Comparison of ENCODE assay signal across 8 mouse cellular contexts in the genomic region with DNA sequence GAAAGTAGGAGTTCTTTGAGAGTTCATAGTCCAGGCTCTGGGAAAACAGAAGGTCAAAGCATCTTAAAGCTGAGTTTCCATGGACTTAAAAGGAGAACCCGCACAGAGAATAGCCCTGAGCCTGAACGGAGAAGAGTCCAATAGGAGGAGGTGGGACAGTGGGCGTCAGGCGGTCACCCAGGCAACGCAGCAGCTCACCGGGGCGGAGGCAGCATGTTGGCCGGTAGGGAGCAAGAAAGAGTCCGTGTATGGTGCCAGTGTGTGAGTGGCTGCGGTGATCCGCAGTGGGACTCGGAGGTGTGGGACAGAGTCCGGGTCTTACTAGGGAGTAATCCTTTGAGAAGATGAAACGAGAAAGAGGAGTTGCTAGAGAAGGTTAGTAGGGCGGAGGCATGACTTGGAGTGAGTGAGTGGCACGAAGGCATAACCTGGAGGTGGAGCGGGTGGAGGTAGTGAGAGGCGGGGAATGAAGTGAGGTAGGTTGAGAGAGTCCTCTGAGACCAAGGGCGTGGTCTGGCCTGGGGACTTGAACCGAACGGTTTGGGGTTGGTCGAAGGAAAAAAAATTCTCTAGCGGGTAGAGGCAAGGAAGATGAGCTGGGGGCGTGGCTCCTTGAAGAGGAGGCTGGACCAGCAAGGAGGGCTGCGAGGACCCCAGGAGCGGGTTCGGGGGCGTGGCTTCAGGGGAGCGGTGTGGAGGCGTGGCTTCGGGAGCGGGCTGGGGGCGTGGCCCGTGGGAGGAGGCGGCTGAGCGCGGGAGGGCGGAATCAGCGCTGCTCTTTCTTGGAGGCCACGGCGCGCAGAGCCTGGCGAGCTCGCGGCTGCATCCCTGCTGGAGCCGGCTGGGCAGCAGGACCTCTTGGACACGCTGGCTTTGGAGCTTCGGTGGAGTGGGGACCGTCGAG. TPM values are rescaled to one million over a fixed set of nuclear protein-coding genes. Genes with fewer than 3 reads are reported as not detected.
DNase-seq lines count a peak whose midpoint lies in the region; ATAC-seq and TF ChIP-seq lines count a peak whose summit lies in the region.

A gene (plus strand): TSS at position 41 of the 904 bp plus-strand sequence.

- WGBS in forebrain, embryonic 16.5 days: under 1% methylated on average over 46 of the region's 50 CpGs
- under 1% methylated on average over 49 of the region's 50 CpGs for WGBS in lung, embryonic 14.5 days

- peaks cover 11% of the 10 kb centered on the region; the same call in 1 of the 2 replicates for H3K36me3 ChIP-seq in ES-E14 (ENCODE audit: control insufficient read depth, insufficient read depth, low read length, poor library complexity, severe bottlenecking)
- H3K36me3 ChIP-seq in forebrain, embryonic 16.5 days (ENCODE audit: control insufficient read depth, insufficient read depth): no peaks in the 10 kb centered on the region
- H3K36me3 ChIP-seq in lung, embryonic 14.5 days (ENCODE audit: insufficient read depth): no peaks in the 10 kb centered on the region

- H3K27me3 ChIP-seq in forebrain, embryonic 16.5 days (replicated peaks; ENCODE audit: control insufficient read depth, insufficient read depth, low read length): no peaks in the 10 kb centered on the region
- H3K27me3 ChIP-seq in lung, embryonic 14.5 days (ENCODE audit: insufficient read depth, low read length): no peaks in the 10 kb centered on the region

- H3K4me1 ChIP-seq in ES-E14 (ENCODE audit: control insufficient read depth in 2 of 2, insufficient read depth in 2 of 2, low read length in 2 of 2, poor library complexity in 1 of 2): peaks cover 5 to 11% of the 10 kb centered on the region in 2 experiments
- peaks cover 33% of the 10 kb centered on the region for H3K4me1 ChIP-seq in forebrain, embryonic 16.5 days (replicated peaks; ENCODE audit: control insufficient read depth, insufficient read depth, low read length)
- peaks cover 3% of the 10 kb centered on the region; the same call in 1 of the 2 replicates for H3K4me1 ChIP-seq in lung, embryonic 14.5 days (ENCODE audit: insufficient read depth)

- in situ Hi-C loops in ES-E14 (cut with MboI; ENCODE audit: low sequenced_read_pairs in 2 of 2, unreplicated experiment in 2 of 2): no loop called here

- TF ChIP-seq CTCF in layer of hippocampus, adult 2 months (conservative IDR thresholded peaks at IDR 0.05): no peak
- peak; percentile 10; the same call in 1 of the 2 replicates for TF ChIP-seq CTCF in lung, embryonic 14.5 days (IDR thresholded peaks at IDR 0.05; ENCODE audit: low read depth)

- peak within 1 kb of the TSS; percentile 82 for H3K9ac ChIP-seq in ES-E14 (ENCODE audit: insufficient read depth, low read depth, low read length, poor library complexity, severe bottlenecking)
- peak within 1 kb of the TSS; percentile 71 for H3K9ac ChIP-seq in forebrain, embryonic 16.5 days (replicated peaks; ENCODE audit: low read depth, low read length)
- H3K9ac ChIP-seq in lung, embryonic 14.5 days: peak within 1 kb of the TSS; percentile 58

- peak within 1 kb of the TSS; percentile 58 for H3K27ac ChIP-seq in ES-E14 (ENCODE audit: insufficient read depth, low read depth, low read length, poor library complexity, severe bottlenecking)
- peak within 1 kb of the TSS; percentile 0; the same call in 1 of the 2 replicates for H3K27ac ChIP-seq in forebrain, embryonic 16.5 days (ENCODE audit: low read length)
- H3K27ac ChIP-seq in layer of hippocampus, adult 2 months: peak within 1 kb of the TSS; percentile 61
- H3K27ac ChIP-seq in lung, embryonic 14.5 days (ENCODE audit: low read depth): peak within 1 kb of the TSS; percentile 68; the same call in 1 of the 2 replicates

- no peaks in the 10 kb centered on the region for H3K9me3 ChIP-seq in ES-E14 (ENCODE audit: control insufficient read depth, insufficient read depth, low read depth, low read length)
- no peaks in the 10 kb centered on the region for H3K9me3 ChIP-seq in forebrain, embryonic 16.5 days (ENCODE audit: control insufficient read depth, low read length)
- H3K9me3 ChIP-seq in lung, embryonic 14.5 days (ENCODE audit: low read depth, low read length): no peaks in the 10 kb centered on the region

- H3K4me2 ChIP-seq in forebrain, embryonic 16.5 days (ENCODE audit: low read length): peak within 1 kb of the TSS; percentile 79
- H3K4me2 ChIP-seq in lung, embryonic 14.5 days: peak within 1 kb of the TSS; percentile 94

- intact Hi-C loops in heart, postnatal 36 days (cut with DNase I): no loop called here

- ATAC-seq in forebrain, embryonic 16.5 days: peak; percentile 90
- ATAC-seq in lung, embryonic 14.5 days (ENCODE audit: insufficient read depth): peak; percentile 90

- peak; percentile 92 for DNase-seq in ES-E14 (ENCODE audit: low read depth, low spot score)
- DNase-seq in cerebellum, adult 18-20 months: peak; percentile 72 to 76
- peak; percentile 82 to 83 for DNase-seq in heart, postnatal 36 days
- DNase-seq in layer of hippocampus, adult 2 months (ENCODE audit: low spot score in 2 of 2): peak; percentile 67 to 74
- peak; percentile 95 for DNase-seq in lung, embryonic 14.5 days
- DNase-seq in ovary, adult 18-20 months (ENCODE audit: low spot score): peak; percentile 91
- DNase-seq in thymus, postnatal 0 days (ENCODE audit: low spot score): peak; percentile 81

- peak within 1 kb of the TSS; percentile 89 to 93 for H3K4me3 ChIP-seq in ES-E14 (ENCODE audit: insufficient read depth in 1 of 2, low read depth in 1 of 2, low read length in 2 of 2, poor library complexity in 1 of 2, severe bottlenecking in 1 of 2)
- H3K4me3 ChIP-seq in forebrain, embryonic 16.5 days (replicated peaks; ENCODE audit: low read length): peak within 1 kb of the TSS; percentile 82
- peak within 1 kb of the TSS; percentile 81 for H3K4me3 ChIP-seq in layer of hippocampus, adult 2 months
- peak within 1 kb of the TSS; percentile 59 for H3K4me3 ChIP-seq in lung, embryonic 14.5 days (ENCODE audit: low read depth, low read length)

TF ChIP-seq in ES-E14, 5 proteins besides CTCF, POLR2A, EP300 and RAD21:
- TF ChIP-seq CHD2 (IDR thresholded peaks at IDR 0.05; ENCODE audit: low read depth, low read length) (no peak), ZNF384 (IDR thresholded peaks at IDR 0.05; ENCODE audit: low read depth, low read length) (no peak; the same call in 1 of the 2 replicates), MAFK (IDR thresholded peaks at IDR 0.05; ENCODE audit: insufficient read depth, low read depth, low read length) (no peak), ZC3H11A (IDR thresholded peaks at IDR 0.05; ENCODE audit: borderline replicate concordance, low read depth, low read length) (no peak), HCFC1 (IDR thresholded peaks at IDR 0.05; ENCODE audit: borderline replicate concordance, insufficient read depth, low read length) (no peak)

RNA-seq across cellular contexts. Expression of the gene that starts here (rescaled TPM):
- total RNA-seq in ES-E14 (2012; rRNA removed): 14.9 and 26.1 TPM in 2 replicates
- 41.4 and 41.8 TPM in 2 replicates for polyA plus RNA-seq in forebrain, embryonic 16.5 days (2015; fragmentation: Nextera tagmentation; extraction: Ambion mirVana)
- total RNA-seq in heart, postnatal 36 days (2021): 10 to 100 TPM; 13.5 to 16.4 TPM
- total RNA-seq in layer of hippocampus, adult 2 months (2021): 10 to 100 TPM; 23.2 to 31.1 TPM
- polyA plus RNA-seq in lung, embryonic 14.5 days (2014; fragmentation: Nextera tagmentation; extraction: Ambion mirVana): 14.2 and 14.3 TPM in 2 replicates
- polyA plus RNA-seq in thymus, postnatal 0 days (2015; fragmentation: Nextera tagmentation; extraction: Ambion mirVana): 48.9 and 50.4 TPM in 2 replicates

Comparison
In these comparisons a context has a peak if more than half of its experiments do, and no peak if none do; other contexts are left out.
1. Peak in every context shown above with its lines: DNase-seq, ATAC-seq, H3K4me3 ChIP-seq and H3K27ac ChIP-seq.
2. H3K27ac ChIP-seq: peak in every context shown above with its lines; median percentile 68 in lung, embryonic 14.5 days; 61 in layer of hippocampus, adult 2 months; 58 in ES-E14; 0 in forebrain, embryonic 16.5 days.